Mouse (Mus musculus): ENCODE measurements at regions not wholly inside any gene's neighbourhood (a gene's known extent, or its start where the extent isn't known, plus 50 kb on each side); places are given as distances from the start of the nearest gene placed in this dataset.

- Histone ChIP-seq H3K9me3 (ENCODE audit: control insufficient read depth, low read length) (no peaks in the 10 kb centered on the region), H3K27me3 (replicated peaks; ENCODE audit: control insufficient read depth, insufficient read depth, low read length) (no peaks in the 10 kb centered on the region; the same call in 1 of the 2 replicates), H3K9ac (ENCODE audit: low read depth, low read length) (no peak overlapping the region), H3K36me3 (ENCODE audit: control insufficient read depth, insufficient read depth, low read length) (no peaks in the 10 kb centered on the region), H3K27ac (ENCODE audit: low read length) (no peak overlapping the region), H3K4me1 (ENCODE audit: control insufficient read depth, insufficient read depth, low read length) (no peaks in the 10 kb centered on the region), H3K4me2 (ENCODE audit: low read depth, low read length) (no peak overlapping the region), H3K4me3 (ENCODE audit: low read length) (no peak overlapping the region)
- no peak for ATAC-seq
- WGBS = 66% methylated on average over 5 of the region's 5 CpGs
Observed at GRCm38 (mm10) chr1:137174081-137174480, 213.8 kb upstream of the Nr5a2 start.

- 62% methylated on average over 6 of the region's 6 CpGs for WGBS
- no peak overlapping the region for H3K9ac ChIP-seq (ENCODE audit: low read depth, low read length)
- H3K4me1 ChIP-seq (ENCODE audit: control insufficient read depth, insufficient read depth, low read length) = no peaks in the 10 kb centered on the region
- H3K27me3 ChIP-seq (replicated peaks; ENCODE audit: control insufficient read depth, insufficient read depth, low read length) = no peaks in the 10 kb centered on the region
- no peaks in the 10 kb centered on the region for H3K36me3 ChIP-seq (ENCODE audit: control insufficient read depth, insufficient read depth, low read length)
- H3K27ac ChIP-seq (ENCODE audit: low read length) = no peak overlapping the region
- no peaks in the 10 kb centered on the region for H3K9me3 ChIP-seq (ENCODE audit: control insufficient read depth, low read length)
- H3K4me3 ChIP-seq (ENCODE audit: low read length) = no peak overlapping the region
- no peak for ATAC-seq
- no peak overlapping the region for H3K4me2 ChIP-seq (ENCODE audit: low read depth, low read length)
Observed at GRCm38 (mm10) chr1:137172128-137172527, 211.9 kb upstream of the Nr5a2 start.

- Histone ChIP-seq H3K9ac (ENCODE audit: low read depth, low read length) (no peak overlapping the region), H3K4me1 (ENCODE audit: control insufficient read depth, insufficient read depth, low read length) (no peaks in the 10 kb centered on the region), H3K36me3 (ENCODE audit: control insufficient read depth, insufficient read depth, low read length) (no peaks in the 10 kb centered on the region), H3K9me3 (ENCODE audit: control insufficient read depth, low read length) (no peaks in the 10 kb centered on the region), H3K27me3 (replicated peaks; ENCODE audit: control insufficient read depth, insufficient read depth, low read length) (no peaks in the 10 kb centered on the region), H3K27ac (ENCODE audit: low read length) (no peak overlapping the region), H3K4me3 (ENCODE audit: low read length) (no peak overlapping the region), H3K4me2 (ENCODE audit: low read depth, low read length) (no peak overlapping the region)
- 56% methylated on average over 5 of the region's 5 CpGs for WGBS
- ATAC-seq = no peak
Observed at GRCm38 (mm10) chr1:137171451-137171850, 211.2 kb upstream of the Nr5a2 start.

- H3K27me3 ChIP-seq (replicated peaks; ENCODE audit: control insufficient read depth, insufficient read depth, low read length) = no peaks in the 10 kb centered on the region
- H3K27ac ChIP-seq (ENCODE audit: low read length) = no peak overlapping the region
- H3K9ac ChIP-seq (ENCODE audit: low read depth, low read length) = no peak overlapping the region
- peaks cover 8% of the 10 kb centered on the region; the same call in 1 of the 2 replicates for H3K4me1 ChIP-seq (ENCODE audit: control insufficient read depth, insufficient read depth, low read length)
- no peak overlapping the region for H3K4me2 ChIP-seq (ENCODE audit: low read depth, low read length)
- peak; percentile 62; the same call in 1 of the 2 replicates for ATAC-seq
- no peaks in the 10 kb centered on the region for H3K36me3 ChIP-seq (ENCODE audit: control insufficient read depth, insufficient read depth, low read length)
- H3K9me3 ChIP-seq (ENCODE audit: control insufficient read depth, low read length) = no peaks in the 10 kb centered on the region
- 28% methylated on average over 3 of the region's 3 CpGs for WGBS
- H3K4me3 ChIP-seq (ENCODE audit: low read length) = no peak overlapping the region
Observed at GRCm38 (mm10) chr1:137147891-137148290, 187.6 kb upstream of the Nr5a2 start.

- Histone ChIP-seq H3K4me3 (ENCODE audit: low read length) (no peak overlapping the region), H3K9me3 (ENCODE audit: control insufficient read depth, low read length) (no peaks in the 10 kb centered on the region), H3K9ac (ENCODE audit: low read depth, low read length) (no peak overlapping the region), H3K27ac (ENCODE audit: low read length) (peak overlapping the region; percentile 72; the same call in 1 of the 2 replicates), H3K27me3 (replicated peaks; ENCODE audit: control insufficient read depth, insufficient read depth, low read length) (no peaks in the 10 kb centered on the region), H3K4me2 (ENCODE audit: low read depth, low read length) (peak overlapping the region; percentile 33), H3K4me1 (ENCODE audit: control insufficient read depth, insufficient read depth, low read length) (peaks cover 4% of the 10 kb centered on the region; the same call in 1 of the 2 replicates), H3K36me3 (ENCODE audit: control insufficient read depth, insufficient read depth, low read length) (no peaks in the 10 kb centered on the region)
- peak; percentile 95 for ATAC-seq
- 24% methylated on average over 13 of the region's 13 CpGs for WGBS
Observed at GRCm38 (mm10) chr1:137141879-137142570, 181.8 kb upstream of the Nr5a2 start.

GRCm38 (mm10) chr1:137141372-137141771 lies 181.1 kb upstream of the Nr5a2 start:
- H3K36me3 ChIP-seq (ENCODE audit: control insufficient read depth, insufficient read depth, low read length) = no peaks in the 10 kb centered on the region
- H3K27ac ChIP-seq (ENCODE audit: low read length) = peak overlapping the region; percentile 61
- H3K27me3 ChIP-seq (replicated peaks; ENCODE audit: control insufficient read depth, insufficient read depth, low read length) = no peaks in the 10 kb centered on the region
- no peak overlapping the region for H3K9ac ChIP-seq (ENCODE audit: low read depth, low read length)
- peaks cover 4% of the 10 kb centered on the region; the same call in 1 of the 2 replicates for H3K4me1 ChIP-seq (ENCODE audit: control insufficient read depth, insufficient read depth, low read length)
- peak; percentile 87 for ATAC-seq
- no peak overlapping the region for H3K4me3 ChIP-seq (ENCODE audit: low read length)
- 51% methylated on average over 5 of the region's 5 CpGs for WGBS
- H3K4me2 ChIP-seq (ENCODE audit: low read depth, low read length) = no peak overlapping the region; the same call in 1 of the 2 replicates
- H3K9me3 ChIP-seq (ENCODE audit: control insufficient read depth, low read length) = no peaks in the 10 kb centered on the region

- Histone ChIP-seq H3K4me2 (ENCODE audit: low read depth, low read length) (no peak overlapping the region), H3K36me3 (ENCODE audit: control insufficient read depth, insufficient read depth, low read length) (no peaks in the 10 kb centered on the region), H3K27me3 (replicated peaks; ENCODE audit: control insufficient read depth, insufficient read depth, low read length) (no peaks in the 10 kb centered on the region), H3K4me1 (ENCODE audit: control insufficient read depth, insufficient read depth, low read length) (no peaks in the 10 kb centered on the region), H3K9ac (ENCODE audit: low read depth, low read length) (no peak overlapping the region), H3K4me3 (ENCODE audit: low read length) (no peak overlapping the region), H3K27ac (ENCODE audit: low read length) (no peak overlapping the region), H3K9me3 (ENCODE audit: control insufficient read depth, low read length) (no peaks in the 10 kb centered on the region)
- 67% methylated on average over 7 of the region's 7 CpGs for WGBS
- ATAC-seq = no peak
Observed at GRCm38 (mm10) chr1:137136156-137136555, 175.9 kb upstream of the Nr5a2 start.

- Histone ChIP-seq H3K27me3 (replicated peaks; ENCODE audit: control insufficient read depth, insufficient read depth, low read length) (no peaks in the 10 kb centered on the region), H3K9me3 (ENCODE audit: control insufficient read depth, low read length) (no peaks in the 10 kb centered on the region), H3K4me2 (ENCODE audit: low read depth, low read length) (no peak overlapping the region), H3K4me1 (ENCODE audit: control insufficient read depth, insufficient read depth, low read length) (no peaks in the 10 kb centered on the region), H3K4me3 (ENCODE audit: low read length) (no peak overlapping the region), H3K27ac (ENCODE audit: low read length) (no peak overlapping the region), H3K9ac (ENCODE audit: low read depth, low read length) (no peak overlapping the region), H3K36me3 (ENCODE audit: control insufficient read depth, insufficient read depth, low read length) (no peaks in the 10 kb centered on the region)
- no peak for ATAC-seq
- WGBS = 27% methylated on average over 7 of the region's 7 CpGs
Observed at GRCm38 (mm10) chr1:137133734-137134133, 173.5 kb upstream of the Nr5a2 start.

- 82% methylated on average over 3 of the region's 3 CpGs for WGBS
Observed at GRCm38 (mm10) chr1:137130264-137130663, 170.0 kb upstream of the Nr5a2 start.

GRCm38 (mm10) chr1:137129116-137129515 lies 168.9 kb upstream of the Nr5a2 start:
- 78% methylated on average over 9 of the region's 9 CpGs for WGBS
- Histone ChIP-seq H3K36me3 (ENCODE audit: control insufficient read depth, insufficient read depth, low read length) (no peaks in the 10 kb centered on the region), H3K27ac (ENCODE audit: low read length) (no peak overlapping the region), H3K4me3 (ENCODE audit: low read length) (no peak overlapping the region), H3K9me3 (ENCODE audit: control insufficient read depth, low read length) (no peaks in the 10 kb centered on the region), H3K4me1 (ENCODE audit: control insufficient read depth, insufficient read depth, low read length) (no peaks in the 10 kb centered on the region), H3K9ac (ENCODE audit: low read depth, low read length) (no peak overlapping the region), H3K4me2 (ENCODE audit: low read depth, low read length) (no peak overlapping the region), H3K27me3 (replicated peaks; ENCODE audit: control insufficient read depth, insufficient read depth, low read length) (no peaks in the 10 kb centered on the region)
- ATAC-seq = no peak

More at GRCm38 (mm10) chr1:137130264-137130663, 170.0 kb upstream of the Nr5a2 start:
- ATAC-seq = no peak
- no peak overlapping the region for H3K27ac ChIP-seq (ENCODE audit: low read length)
- H3K9ac ChIP-seq (ENCODE audit: low read depth, low read length) = no peak overlapping the region
- H3K27me3 ChIP-seq (replicated peaks; ENCODE audit: control insufficient read depth, insufficient read depth, low read length) = no peaks in the 10 kb centered on the region
- H3K4me3 ChIP-seq (ENCODE audit: low read length) = no peak overlapping the region
- no peaks in the 10 kb centered on the region for H3K9me3 ChIP-seq (ENCODE audit: control insufficient read depth, low read length)
- no peaks in the 10 kb centered on the region for H3K4me1 ChIP-seq (ENCODE audit: control insufficient read depth, insufficient read depth, low read length)
- H3K36me3 ChIP-seq (ENCODE audit: control insufficient read depth, insufficient read depth, low read length) = no peaks in the 10 kb centered on the region
- H3K4me2 ChIP-seq (ENCODE audit: low read depth, low read length) = no peak overlapping the region
